Comparison of ENCODE assay signal across 26 mouse cellular contexts in the genomic region with DNA sequence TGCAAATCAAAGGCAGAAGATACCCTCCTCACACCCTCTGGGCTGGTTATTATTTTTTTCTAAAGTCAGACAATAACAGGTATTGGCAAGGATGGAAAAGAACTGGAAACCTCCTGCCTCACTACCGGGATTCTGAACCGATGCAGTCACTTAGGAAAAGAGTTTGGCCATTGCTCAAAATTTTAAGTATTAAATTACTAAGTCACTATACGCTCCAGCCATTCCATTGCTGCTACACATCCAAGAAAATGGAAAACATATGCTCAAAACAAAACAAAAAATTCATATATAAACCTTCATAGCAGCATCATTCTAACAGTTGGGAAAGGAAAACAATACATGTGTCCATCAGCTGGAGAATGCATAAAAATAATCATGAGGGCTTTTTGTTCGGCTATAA.
DNase-seq lines count a peak whose midpoint lies in the region; ATAC-seq and TF ChIP-seq lines count a peak whose summit lies in the region.
"Had no signal": no experiment of that assay in that cellular context is flagged by ENCODE, and none has a peak within 500 bp of the region (broad histone marks: within the 10 kb centered on the region; RNA-seq: fewer than 3 reads in every experiment).

No protein-coding gene starts in this region.

- DNase-seq in kidney, postnatal 0 days (ENCODE audit: low spot score), result peak; percentile 27
- DNase-seq in kidney, postnatal 4 days, result no peak
- peak; percentile 67 for DNase-seq in NIH3T3 (ENCODE audit: low read depth)
- DNase-seq in embryonic facial prominence, embryonic 14.5 days (ENCODE audit: low spot score), result peak; percentile 88
- DNase-seq in ovary, postnatal 14 days (ENCODE audit: low spot score), result no peak
- DNase-seq in forebrain, embryonic 10.5 days (ENCODE audit: extremely low spot score, low spot score), result no peak
- DNase-seq: adrenal gland, postnatal 10 days; adrenal gland, postnatal 36 days; cerebellum, adult 18-20 months; cerebellum, adult 9-10 months; cerebellum, postnatal 25 days; gastrocnemius, postnatal 10 days; gastrocnemius, postnatal 36 days; heart, adult 2 months; heart, postnatal 14 days; heart, postnatal 4 days had no signal

- H3K9me3 ChIP-seq in kidney, postnatal 0 days (replicated peaks; ENCODE audit: low read length), result no peaks in the 10 kb centered on the region
- H3K9me3 ChIP-seq in embryonic facial prominence, embryonic 14.5 days (ENCODE audit: control insufficient read depth, low read length), result no peaks in the 10 kb centered on the region
- no peaks in the 10 kb centered on the region for H3K9me3 ChIP-seq in limb, embryonic 15.5 days
- no peaks in the 10 kb centered on the region for H3K9me3 ChIP-seq in forebrain, embryonic 10.5 days
- H3K9me3 ChIP-seq: heart, embryonic 10.5 days; heart, embryonic 13.5 days; hindbrain, embryonic 12.5 days; hindbrain, embryonic 15.5 days had no signal

- ATAC-seq in kidney, postnatal 0 days (replicated peaks; ENCODE audit: low FRiP score, low read depth), result no peak
- peak; percentile 47; the same call in 1 of the 2 replicates for ATAC-seq in embryonic facial prominence, embryonic 14.5 days (ENCODE audit: low read depth)
- ATAC-seq in limb, embryonic 15.5 days (ENCODE audit: insufficient number of reproducible peaks, low FRiP score, low TSS enrichment, low read depth), result no peak
- ATAC-seq: forebrain, embryonic 13.5 days; forebrain, embryonic 16.5 days; intestine, postnatal 0 days; Patski had no signal

- H3K4me3 ChIP-seq in kidney, postnatal 0 days (replicated peaks; ENCODE audit: low read depth, low read length), result no peak overlapping the region
- H3K4me3 ChIP-seq in embryonic facial prominence, embryonic 14.5 days (ENCODE audit: low read depth, low read length), result no peak overlapping the region
- no peak overlapping the region for H3K4me3 ChIP-seq in limb, embryonic 15.5 days
- H3K4me3 ChIP-seq in forebrain, embryonic 10.5 days, result no peak overlapping the region
- H3K4me3 ChIP-seq: erythroblast, embryonic 14.5 days; forebrain, embryonic 13.5 days; heart, adult 2 months; heart, embryonic 10.5 days; heart, embryonic 13.5 days; hindbrain, embryonic 12.5 days; hindbrain, embryonic 15.5 days had no signal

- WGBS in kidney, postnatal 0 days, result 68% methylated on average over 4 of the region's 4 CpGs
- 32% methylated on average over 4 of the region's 4 CpGs for WGBS in embryonic facial prominence, embryonic 14.5 days
- WGBS in limb, embryonic 15.5 days, result 40% methylated on average over 4 of the region's 4 CpGs
- 87% methylated on average over 4 of the region's 4 CpGs for WGBS in forebrain, embryonic 10.5 days

- no peak overlapping the region for H3K9ac ChIP-seq in kidney, postnatal 0 days (ENCODE audit: low read depth, low read length)
- H3K9ac ChIP-seq in embryonic facial prominence, embryonic 14.5 days (ENCODE audit: low read depth, low read length), result no peak overlapping the region
- H3K9ac ChIP-seq in limb, embryonic 15.5 days, result no peak overlapping the region
- H3K9ac ChIP-seq: forebrain, embryonic 13.5 days; heart, embryonic 13.5 days; hindbrain, embryonic 12.5 days; hindbrain, embryonic 15.5 days had no signal

- no peaks in the 10 kb centered on the region for H3K4me1 ChIP-seq in kidney, postnatal 0 days (replicated peaks; ENCODE audit: insufficient read depth, low read length)
- H3K4me1 ChIP-seq in embryonic facial prominence, embryonic 14.5 days (ENCODE audit: control insufficient read depth, insufficient read depth, low read length), result peaks cover 7% of the 10 kb centered on the region
- H3K4me1 ChIP-seq in limb, embryonic 15.5 days, result no peaks in the 10 kb centered on the region
- H3K4me1 ChIP-seq in forebrain, embryonic 10.5 days, result no peaks in the 10 kb centered on the region
- H3K4me1 ChIP-seq: forebrain, embryonic 13.5 days; heart, embryonic 10.5 days; heart, embryonic 13.5 days; hindbrain, embryonic 12.5 days; hindbrain, embryonic 15.5 days had no signal

- no peak for TF ChIP-seq CTCF in kidney, postnatal 0 days (IDR thresholded peaks at IDR 0.05; ENCODE audit: low read depth)

- no peak overlapping the region for H3K27ac ChIP-seq in kidney, postnatal 0 days
- peak overlapping the region; percentile 72 for H3K27ac ChIP-seq in embryonic facial prominence, embryonic 14.5 days (replicated peaks; ENCODE audit: low read depth, low read length)
- peak overlapping the region; percentile 50; the same call in 1 of the 2 replicates for H3K27ac ChIP-seq in limb, embryonic 15.5 days
- no peak overlapping the region for H3K27ac ChIP-seq in forebrain, embryonic 10.5 days
- H3K27ac ChIP-seq: forebrain, embryonic 13.5 days; heart, adult 2 months; heart, embryonic 10.5 days; heart, embryonic 13.5 days; hindbrain, embryonic 12.5 days; hindbrain, embryonic 15.5 days had no signal

- H3K27me3 ChIP-seq in kidney, postnatal 0 days (ENCODE audit: insufficient read depth, low read length), result no peaks in the 10 kb centered on the region
- H3K27me3 ChIP-seq in embryonic facial prominence, embryonic 14.5 days (replicated peaks; ENCODE audit: control insufficient read depth, insufficient read depth, low read length), result no peaks in the 10 kb centered on the region
- no peaks in the 10 kb centered on the region for H3K27me3 ChIP-seq in limb, embryonic 15.5 days
- no peaks in the 10 kb centered on the region for H3K27me3 ChIP-seq in forebrain, embryonic 10.5 days (ENCODE audit: poor library complexity, severe bottlenecking)
- H3K27me3 ChIP-seq: forebrain, embryonic 13.5 days; heart, embryonic 13.5 days; hindbrain, embryonic 12.5 days; hindbrain, embryonic 15.5 days; Patski had no signal

- no peak overlapping the region for H3K4me2 ChIP-seq in kidney, postnatal 0 days (ENCODE audit: low read length)
- H3K4me2 ChIP-seq in embryonic facial prominence, embryonic 14.5 days (ENCODE audit: low read depth, low read length), result no peak overlapping the region
- H3K4me2 ChIP-seq in limb, embryonic 15.5 days, result no peak overlapping the region
- H3K4me2 ChIP-seq: forebrain, embryonic 13.5 days; heart, embryonic 13.5 days; hindbrain, embryonic 12.5 days; hindbrain, embryonic 15.5 days had no signal

- no peaks in the 10 kb centered on the region for H3K36me3 ChIP-seq in kidney, postnatal 0 days (ENCODE audit: insufficient read depth, low read length)
- no peaks in the 10 kb centered on the region for H3K36me3 ChIP-seq in embryonic facial prominence, embryonic 14.5 days (ENCODE audit: control insufficient read depth, insufficient read depth, low read length)
- H3K36me3 ChIP-seq in limb, embryonic 15.5 days, result no peaks in the 10 kb centered on the region
- H3K36me3 ChIP-seq in forebrain, embryonic 10.5 days (replicated peaks), result no peaks in the 10 kb centered on the region
- H3K36me3 ChIP-seq: heart, embryonic 10.5 days; heart, embryonic 13.5 days; hindbrain, embryonic 12.5 days; hindbrain, embryonic 15.5 days had no signal

Comparison
In these comparisons a context has a peak if more than half of its experiments do, and no peak if none do; other contexts are left out.
1. DNase-seq: peak in kidney, postnatal 0 days (single experiment), NIH3T3 (single experiment) and embryonic facial prominence, embryonic 14.5 days (single experiment); none in kidney, postnatal 4 days (0 of 2), ovary, postnatal 14 days (single experiment) and forebrain, embryonic 10.5 days (single experiment).
2. H3K27ac ChIP-seq: peak in embryonic facial prominence, embryonic 14.5 days (single experiment) and limb, embryonic 15.5 days (single experiment); none in kidney, postnatal 0 days (single experiment) and forebrain, embryonic 10.5 days (single experiment).